Mouse (Mus musculus) heart, postnatal 14 days (tissue): Measurements from ENCODE around the gene Gtpbp2. TPM values are rescaled to one million over a fixed set of nuclear protein-coding genes. Genes with fewer than 3 reads are reported as not detected.

Experiments
- DNase-seq, 2 experiments: peaks; one replicate each; pipeline ENCODE4 v3.0.0; 2021 to 2022
- intact Hi-C: fragments of 180-260 bp; cut with DNase I; formaldehyde crosslinking; loops from one replicate; pipeline ENCODE4 v1.15.1; 2025
- total RNA-seq, 2 experiments: library from RNA; stranded (reverse); gene quantifications; 2 replicates each; pipeline ENCODE4 v1.2.3; 2021

Gtpbp2 gene
- total RNA-seq, 2 experiments from 2014 or later = 85.3 TPM

DNA sequence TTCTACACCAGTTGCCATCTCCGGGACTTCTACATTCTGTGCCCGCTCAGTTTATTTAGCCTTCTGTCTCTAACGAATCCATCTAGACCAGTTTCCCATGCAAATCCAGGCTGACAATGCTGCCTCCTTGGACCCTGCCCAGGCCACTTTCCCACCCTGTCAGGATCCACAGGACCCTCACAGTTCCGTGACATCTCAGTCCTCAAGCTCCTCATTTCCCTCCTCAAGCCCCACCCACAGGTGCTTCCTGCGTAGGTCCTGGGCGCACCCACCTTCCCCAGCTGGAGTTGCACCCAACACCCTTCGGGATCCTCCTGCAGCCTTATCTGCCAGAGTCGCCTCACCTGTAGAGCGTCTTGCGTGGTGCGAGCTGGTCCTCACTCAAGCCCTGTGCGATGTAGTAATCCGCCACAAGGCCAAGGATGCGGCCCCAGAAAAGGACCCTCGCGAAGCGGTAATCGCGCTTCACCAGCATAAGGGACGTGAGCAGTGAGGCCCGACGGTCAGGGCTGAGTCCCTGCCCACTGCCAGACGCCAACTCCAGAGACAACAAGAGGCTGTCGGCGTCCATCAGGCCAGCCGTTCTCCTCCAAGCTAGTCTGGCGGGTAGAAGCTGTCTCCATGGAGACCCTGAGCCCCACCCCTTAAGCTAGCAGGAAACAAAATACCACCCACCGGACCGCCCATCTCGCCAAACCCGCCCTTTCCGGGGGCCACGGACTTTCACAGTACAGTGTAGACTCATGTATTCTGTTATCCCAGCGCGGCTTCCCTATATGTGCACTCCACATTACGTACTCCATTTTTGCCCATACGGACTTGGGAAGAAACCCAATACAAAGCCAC is 17.0 kb upstream of the Gtpbp2 start, which contains the start of gene Rsph9:
TSS of gene Rsph9 (minus strand) at position 639 of the 846 bp plus-strand sequence.
- peak; percentile 80 to 85 for DNase-seq
- intact Hi-C loops = no loop called here

- intact Hi-C loops = no loop called here
- peak; percentile 84 to 90 for DNase-seq
Measured at GRCm38 (mm10) chr17:46152847-46153782, 7.7 kb upstream of the Gtpbp2 start, which contains the start of gene Mad2l1bp. Gene Mad2l1bp, minus strand, starts transcription at chr17:46153553.

- DNase-seq = no peak
- intact Hi-C loops = no loop called here
Measured at GRCm38 (mm10) chr17:46154336-46154735, 6.5 kb upstream of the Gtpbp2 start.

DNA sequence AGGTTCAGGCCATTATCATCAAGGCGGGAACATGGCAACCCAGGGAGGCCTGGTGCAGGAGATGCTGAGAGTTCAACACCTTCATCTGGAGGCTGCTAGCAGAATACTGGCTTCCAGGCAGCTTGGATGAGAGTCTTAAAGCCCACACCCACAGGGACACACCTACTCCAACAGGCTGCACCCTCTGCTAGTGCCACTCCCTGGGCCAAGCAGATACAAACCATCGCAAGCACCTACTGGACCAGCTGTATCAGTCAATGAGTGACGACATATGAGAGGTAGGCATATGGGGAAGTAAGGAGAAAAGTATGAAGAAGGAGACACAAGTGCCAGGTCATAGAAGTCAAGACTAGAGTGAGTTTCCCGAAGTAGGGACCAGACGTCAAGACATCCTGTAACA is 4.2 kb upstream of the Gtpbp2 start:
- no peak for DNase-seq
- intact Hi-C loops = no loop called here

DNA sequence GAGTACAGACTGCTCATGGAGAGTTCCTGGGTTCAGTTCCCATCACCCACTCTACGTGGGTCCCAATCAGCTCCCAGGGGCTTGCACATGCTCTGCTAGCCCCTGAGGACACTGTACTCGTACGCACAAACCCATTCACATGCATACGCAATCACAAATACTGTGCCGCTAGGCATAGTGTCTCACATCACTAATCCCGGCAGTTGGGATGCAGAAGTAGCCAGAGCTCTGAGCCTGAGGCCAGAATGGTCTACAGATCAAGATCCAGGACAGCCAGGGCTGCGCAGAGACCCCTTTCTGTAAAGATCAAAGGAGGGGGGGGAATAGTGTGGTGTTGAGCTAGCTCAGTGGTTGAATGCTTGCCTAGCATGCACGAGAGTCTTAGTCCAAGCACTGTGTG is 3.7 kb upstream of the Gtpbp2 start:
- intact Hi-C loops = no loop called here
- DNase-seq = no peak

GRCm38 (mm10) chr17:46159236-46159635 is 1.6 kb upstream of the Gtpbp2 start:
- intact Hi-C loops = no loop called here
- no peak for DNase-seq

- intact Hi-C loops = loop anchor here (5.0 kb wide), 1 partner anchor 588 kb away; the partner anchor contains the start of gene Hsp90ab1
- DNase-seq = peak; percentile 91 to 94
Measured at GRCm38 (mm10) chr17:46160090-46160662, 656 bp upstream of the Gtpbp2 start.

- intact Hi-C loops = loop anchor here (5.0 kb wide), 1 partner anchor 589 kb away; the partner anchor contains the start of gene Hsp90ab1
- peak in 1 of 2 experiments; percentile 49 for DNase-seq
Measured at GRCm38 (mm10) chr17:46161179-46161578, 347 bp downstream of the Gtpbp2 start.

DNA sequence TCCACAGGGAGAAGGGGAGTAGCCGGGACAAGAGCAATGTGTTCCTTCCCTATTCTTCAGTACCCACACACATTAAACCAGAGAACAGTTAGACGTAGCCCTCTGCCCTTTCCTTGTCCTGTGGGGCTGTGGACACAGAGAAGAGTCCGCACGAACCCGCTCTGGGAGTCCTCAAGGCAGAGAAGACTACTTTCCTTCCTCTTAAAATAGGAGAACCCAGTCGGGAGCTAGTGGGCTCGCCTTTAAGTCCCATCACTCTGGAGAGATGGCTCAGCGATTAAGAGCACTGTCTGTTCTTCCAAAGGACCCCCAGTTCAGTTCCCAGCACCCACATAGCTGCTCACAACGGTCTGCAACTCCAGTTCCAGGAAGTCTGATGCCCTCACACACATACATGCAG is 878 bp downstream of the Gtpbp2 start:
- intact Hi-C loops = loop anchor here (5.0 kb wide), 1 partner anchor 589 kb away; the partner anchor contains the start of gene Hsp90ab1
- no peak for DNase-seq

GRCm38 (mm10) chr17:46162551-46162950 is 1.7 kb downstream of the Gtpbp2 start:
- intact Hi-C loops = loop anchor here (5.0 kb wide), 1 partner anchor 590 kb away; the partner anchor contains the start of gene Hsp90ab1
- no peak for DNase-seq

DNA sequence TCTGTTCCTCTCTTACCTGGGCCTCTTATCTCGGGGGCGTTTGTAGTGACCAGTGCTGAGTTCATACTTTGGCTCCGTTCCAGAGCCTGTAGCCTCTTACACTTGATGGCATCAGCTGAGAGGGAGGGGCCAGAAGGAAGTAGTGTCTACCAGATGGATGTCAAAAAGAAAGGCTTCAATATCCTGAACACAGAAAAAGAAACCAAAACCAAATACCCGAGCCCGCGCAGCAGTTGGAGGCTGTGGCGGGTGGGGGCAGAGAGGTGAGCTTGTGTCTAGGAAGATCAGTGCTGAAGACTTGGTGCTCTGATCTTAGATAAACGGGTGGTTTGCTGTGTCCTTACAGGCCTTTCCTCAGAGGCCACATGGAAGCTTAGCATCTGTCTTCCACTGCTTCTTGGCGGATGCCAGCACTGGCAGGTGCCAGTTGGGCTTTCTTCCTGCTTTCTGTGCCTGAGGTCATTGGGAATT is 2.2 kb downstream of the Gtpbp2 start:
- intact Hi-C loops = loop anchor here (5.0 kb wide), 1 partner anchor 591 kb away; the partner anchor contains the start of gene Hsp90ab1
- peak in 1 of 2 experiments; percentile 31 for DNase-seq

- intact Hi-C loops = loop anchor here (5.0 kb wide), 1 partner anchor 592 kb away; the partner anchor contains the start of gene Hsp90ab1
- no peak for DNase-seq
Measured at GRCm38 (mm10) chr17:46164301-46164700, 3.5 kb downstream of the Gtpbp2 start.

- intact Hi-C loops = loop anchor here (5.0 kb wide), 1 partner anchor 592 kb away; the partner anchor contains the start of gene Hsp90ab1
- no peak for DNase-seq
Measured at GRCm38 (mm10) chr17:46164791-46165190, 4.0 kb downstream of the Gtpbp2 start.

GRCm38 (mm10) chr17:46165460-46165859 is 4.6 kb downstream of the Gtpbp2 start:
- intact Hi-C loops = no loop called here
- DNase-seq = no peak

- intact Hi-C loops = no loop called here
- DNase-seq = no peak
Measured at GRCm38 (mm10) chr17:46166270-46166669, 5.4 kb downstream of the Gtpbp2 start.

DNA sequence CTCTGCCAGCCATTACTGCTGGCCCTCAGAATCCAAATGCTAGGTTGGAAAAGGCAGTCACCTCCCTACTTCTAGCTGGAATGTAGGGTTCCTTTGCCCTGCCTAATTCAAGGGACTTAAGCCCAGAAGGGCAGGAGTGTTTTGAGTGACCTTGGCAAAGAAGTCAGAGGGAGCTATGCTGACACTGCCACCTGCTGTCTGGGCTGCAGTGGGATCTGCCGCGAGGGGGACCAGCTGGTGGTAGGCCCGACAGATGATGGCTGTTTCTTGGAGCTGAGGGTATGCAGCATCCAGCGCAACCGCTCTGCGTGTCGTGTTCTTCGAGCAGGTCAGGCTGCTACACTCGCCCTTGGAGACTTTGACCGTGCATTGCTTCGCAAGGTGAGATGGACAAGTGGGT is 6.2 kb downstream of the Gtpbp2 start:
- peak in 1 of 2 experiments; percentile 57 for DNase-seq
- intact Hi-C loops = no loop called here

- intact Hi-C loops = loop anchor here (2.0 kb wide), 1 partner anchor 438 kb away; no protein-coding TSS in a partner anchor
- DNase-seq = peak in 1 of 2 experiments; percentile 33
Measured at GRCm38 (mm10) chr17:46168318-46168717, 7.5 kb downstream of the Gtpbp2 start.

- no peak for DNase-seq
- intact Hi-C loops = loop anchor here (2.0 kb wide), 1 partner anchor 438 kb away; no protein-coding TSS in a partner anchor
Measured at GRCm38 (mm10) chr17:46168768-46169167, 7.9 kb downstream of the Gtpbp2 start.

DNA sequence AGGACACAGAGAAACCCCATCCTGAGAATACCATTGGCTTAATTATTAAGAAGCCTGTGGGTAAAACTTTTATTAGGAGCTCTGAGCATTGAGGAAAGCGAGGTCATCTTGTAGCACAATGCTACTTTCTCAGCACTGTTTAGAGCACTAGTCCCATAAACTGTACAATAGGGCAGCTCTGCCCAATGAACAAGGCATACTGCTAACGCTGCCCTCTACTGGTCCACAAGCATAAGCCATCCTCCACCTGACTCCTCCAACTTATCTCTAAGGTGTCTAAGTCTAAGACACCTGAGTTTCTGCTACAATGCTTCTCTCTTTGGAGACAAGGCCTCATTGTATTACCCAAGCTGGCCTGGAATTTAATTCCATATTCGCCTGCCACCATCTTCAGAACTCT is 9.7 kb downstream of the Gtpbp2 start:
- intact Hi-C loops = no loop called here

DNA sequence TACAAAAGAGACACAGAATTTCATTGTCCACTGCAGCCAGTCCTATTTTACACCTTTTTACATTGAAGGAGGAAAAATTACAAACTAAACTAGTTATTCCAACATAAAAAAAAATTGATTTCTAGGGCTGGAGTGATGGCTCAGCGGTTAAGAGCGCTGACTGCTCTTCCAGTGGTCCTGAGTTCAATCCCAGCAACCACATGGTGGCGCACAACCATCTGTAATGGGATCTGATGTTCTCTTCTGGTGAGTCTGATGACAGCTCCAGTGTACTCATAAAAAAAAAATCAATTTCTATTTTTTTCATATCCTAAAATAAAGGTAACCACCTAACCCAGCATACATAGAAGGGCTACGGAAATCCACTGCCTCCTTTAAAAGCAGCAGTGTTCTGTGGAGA is 21.4 kb downstream of the Gtpbp2 start:
- intact Hi-C loops = no loop called here
- no peak for DNase-seq

More for the DNA sequence above, 9.7 kb downstream of the Gtpbp2 start:
- peak in 1 of 2 experiments; percentile 34 for DNase-seq
